Mouse (Mus musculus) G1E (cell line): Measurements from ENCODE around the gene Hsp90aa1.

Experiments
- CTCF ChIP-seq: IDR thresholded peaks from 2 replicates; pipeline ENCODE4 v1.5.1; 2012; ENCODE audit warnings: low read depth, low read length, inconsistent platforms, mixed read lengths
- GATA1 ChIP-seq: IDR thresholded peaks from 2 replicates; pipeline ENCODE4 v1.6.1; 2012; ENCODE audit warnings: borderline replicate concordance, low read length, inconsistent platforms, mixed read lengths

- TF ChIP-seq CTCF (no peak), GATA1 (no peak)
Observed at GRCm38 (mm10) chr12:110698080-110698479, 4.4 kb downstream of the Hsp90aa1 start.
